Mouse (Mus musculus): ENCODE measurements around the gene Nek2.

DNA sequence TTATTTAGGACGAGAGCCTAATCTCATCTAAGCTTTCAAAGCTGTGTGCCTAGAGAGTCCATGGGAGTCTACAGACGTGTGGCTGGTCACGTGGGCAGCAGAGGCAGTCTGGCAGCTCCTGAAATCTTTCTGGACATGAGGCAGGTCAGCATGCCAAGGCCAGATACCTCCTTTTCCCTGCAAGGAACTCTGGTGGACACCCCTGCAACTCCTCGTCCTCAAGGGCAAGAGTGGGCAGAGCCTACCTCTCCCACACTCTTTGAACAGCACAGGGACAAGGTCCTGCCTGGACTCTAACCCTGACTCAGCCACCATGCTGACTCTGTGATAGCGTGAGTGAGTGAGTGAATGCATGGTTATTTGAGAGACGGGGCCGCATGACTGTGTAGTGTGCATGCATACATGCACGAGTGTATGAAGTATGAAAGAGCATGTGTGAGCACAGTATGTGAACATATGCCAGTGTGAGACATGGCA, 43.3 kb downstream of the Nek2 start:
- TF ChIP-seq CTCF (IDR thresholded peaks at IDR 0.05; ENCODE audit: insufficient read depth, low read depth, low read length) (no peak), POLR2A (IDR thresholded peaks at IDR 0.05; ENCODE audit: insufficient read depth, low read depth, low read length) (no peak)

Measured in olfactory bulb, adult 2 months (tissue).